Mouse (Mus musculus) c-Kit-positive CD71-negative TER-119-negative erythroid progenitor cells, embryonic 14.5 days (primary cell): Measurements from ENCODE around the gene Cpne1.

Experiments
- DNase-seq: peaks from one replicate; pipeline ENCODE4 v3.0.0-alpha.2; 2013; ENCODE audit warnings: low read depth

Cpne1 gene

DNA sequence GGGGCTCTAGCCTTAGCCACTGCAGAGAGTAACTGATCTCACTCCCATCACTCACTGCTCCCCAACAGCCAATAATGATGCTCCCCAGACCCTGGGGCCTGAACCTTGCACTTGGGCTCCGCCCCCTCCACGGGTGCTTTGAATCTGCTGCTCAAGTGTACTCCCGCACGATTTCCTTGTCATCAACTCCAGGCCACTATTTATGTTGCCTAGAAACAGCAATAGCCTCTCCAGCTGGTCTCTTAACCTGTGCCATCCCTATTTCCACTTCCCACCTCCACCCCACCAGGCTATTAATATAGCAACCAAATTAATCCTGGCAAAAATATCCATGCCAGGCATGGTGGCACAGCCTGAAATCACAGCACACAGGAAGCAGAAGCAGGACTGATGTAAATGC is 32.1 kb downstream of the Cpne1 start:
- no peak for DNase-seq

DNA sequence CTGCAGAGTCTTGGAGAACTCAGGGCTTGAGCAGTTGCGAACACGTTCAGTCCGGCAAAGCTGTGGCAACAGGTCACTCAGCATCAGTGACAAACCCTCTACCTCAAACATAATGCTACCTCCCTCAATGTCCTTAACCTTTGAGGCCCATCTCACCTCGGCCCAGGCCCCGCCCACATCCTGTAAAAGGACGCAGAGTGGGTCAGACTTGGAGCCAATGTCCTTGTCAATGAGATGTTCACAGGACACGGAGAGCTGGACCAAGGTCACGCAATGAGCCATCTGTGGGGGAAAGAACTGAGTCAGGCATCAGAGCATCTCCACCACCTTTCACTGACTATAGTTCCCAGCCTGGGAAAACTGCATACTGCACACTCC is 32.6 kb downstream of the Cpne1 start:
- DNase-seq = no peak

DNA sequence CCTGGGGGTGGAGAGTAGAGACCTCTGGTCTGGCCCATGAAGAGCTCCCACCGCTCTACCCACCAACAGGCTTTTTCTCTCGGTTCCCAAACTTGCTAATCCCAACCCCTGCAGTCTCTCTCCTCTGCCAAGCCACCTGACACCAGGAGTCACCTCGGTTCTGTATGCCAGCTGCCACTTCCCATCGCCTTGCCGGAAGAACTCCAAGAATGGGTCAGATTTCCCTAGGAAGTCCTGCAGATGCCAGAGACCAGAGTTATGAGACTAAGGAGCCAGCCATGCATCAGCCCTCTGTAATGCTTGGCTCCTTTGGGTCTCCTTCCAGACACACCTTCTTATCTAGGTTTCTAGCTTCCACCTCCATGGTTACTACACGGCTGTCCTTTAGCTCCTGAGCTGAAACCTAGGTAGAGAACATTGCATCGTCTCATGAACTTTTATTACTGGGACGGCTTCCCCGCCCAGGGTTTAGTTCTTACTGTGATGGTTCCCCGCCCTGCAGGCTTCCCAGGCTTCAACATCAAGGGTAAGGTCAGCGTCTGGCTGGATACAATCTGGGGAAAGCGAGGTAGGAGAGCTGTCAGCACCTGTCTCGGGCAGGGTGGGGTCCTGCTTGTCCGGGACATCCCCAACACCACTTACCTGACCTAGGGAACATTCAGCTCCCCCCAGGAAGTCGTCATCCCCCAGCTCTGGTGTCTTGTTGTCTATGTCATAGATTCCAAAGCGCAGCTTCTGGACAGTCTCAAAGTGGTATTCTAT is 33.2 kb downstream of the Cpne1 start:
- no peak for DNase-seq

DNA sequence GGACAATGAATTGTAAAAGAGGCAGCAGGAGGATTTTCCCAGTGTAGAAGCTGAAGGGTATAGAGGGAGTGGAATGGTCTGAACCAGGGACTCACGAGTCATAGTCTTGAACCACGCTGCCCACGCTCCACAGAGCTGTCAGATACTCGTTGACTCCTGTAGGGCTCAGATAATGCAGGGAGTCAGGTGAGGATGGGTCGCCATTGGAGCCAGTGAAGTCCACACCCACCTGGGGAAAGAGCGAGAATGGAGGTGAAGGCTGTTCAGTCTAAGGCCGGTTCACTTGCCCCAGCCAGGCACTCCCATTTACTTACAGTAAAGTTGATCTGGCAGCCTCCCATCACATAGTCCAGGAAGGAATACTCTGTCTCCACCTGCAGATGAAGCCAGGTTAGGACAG is 34.3 kb downstream of the Cpne1 start:
- no peak for DNase-seq

DNA sequence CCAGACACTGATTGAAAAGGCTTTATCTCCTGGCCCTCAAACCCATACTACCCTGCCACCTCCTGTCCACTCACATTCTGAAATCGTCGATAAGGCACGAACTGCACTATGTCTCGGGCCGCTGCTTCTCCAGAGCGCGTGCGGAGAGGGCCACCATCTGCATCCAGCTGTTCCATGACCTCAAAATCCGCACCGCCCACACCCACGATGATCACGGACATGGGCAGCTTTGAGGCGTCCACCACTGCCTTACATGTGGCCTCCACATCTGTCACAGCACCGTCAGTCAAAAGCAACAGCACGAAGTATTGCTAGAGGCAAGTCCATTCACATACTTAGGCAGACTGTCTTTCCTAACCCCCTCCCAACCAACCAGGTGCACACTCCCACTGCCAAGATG is 38.0 kb downstream of the Cpne1 start:
- no peak for DNase-seq

DNA sequence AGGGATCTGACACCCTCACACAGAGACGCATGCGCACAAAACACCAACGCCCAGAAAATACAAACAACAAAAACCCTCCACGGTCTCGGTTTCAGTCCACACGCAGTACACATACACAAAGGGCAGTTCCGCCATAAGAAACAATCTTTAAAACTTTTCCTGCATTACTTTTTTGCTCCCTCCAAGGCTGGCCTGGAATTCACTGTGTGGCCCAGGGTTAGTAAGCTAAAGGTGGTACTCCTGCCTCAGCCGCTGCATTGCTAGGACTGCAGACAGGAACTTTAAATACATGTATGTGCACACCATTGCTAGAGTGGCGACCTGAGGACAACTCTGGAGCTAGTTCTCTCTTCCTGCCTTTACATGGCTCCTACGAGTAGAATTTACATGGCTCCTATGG is 40.5 kb downstream of the Cpne1 start:
- DNase-seq = no peak

DNA sequence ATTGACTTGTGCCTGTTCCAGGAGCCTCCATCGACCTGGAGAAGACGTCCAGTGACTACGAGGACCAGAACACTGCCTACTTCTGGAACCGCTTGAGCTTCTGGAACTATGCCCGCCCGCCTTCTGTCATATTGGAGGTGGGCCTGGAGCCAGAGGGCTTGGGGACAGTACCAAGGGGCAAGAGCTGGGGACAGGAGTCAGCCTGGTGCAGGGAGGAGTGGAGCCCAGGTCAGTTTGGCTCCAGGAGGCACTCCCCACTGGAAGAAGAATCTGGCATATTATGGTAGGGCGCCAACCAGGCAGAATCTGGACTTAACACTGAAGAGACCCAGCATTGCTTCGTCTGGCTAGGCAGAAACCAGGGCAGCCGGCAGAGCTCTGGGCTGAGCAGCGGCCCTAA is 43.8 kb downstream of the Cpne1 start:
- no peak for DNase-seq

DNA sequence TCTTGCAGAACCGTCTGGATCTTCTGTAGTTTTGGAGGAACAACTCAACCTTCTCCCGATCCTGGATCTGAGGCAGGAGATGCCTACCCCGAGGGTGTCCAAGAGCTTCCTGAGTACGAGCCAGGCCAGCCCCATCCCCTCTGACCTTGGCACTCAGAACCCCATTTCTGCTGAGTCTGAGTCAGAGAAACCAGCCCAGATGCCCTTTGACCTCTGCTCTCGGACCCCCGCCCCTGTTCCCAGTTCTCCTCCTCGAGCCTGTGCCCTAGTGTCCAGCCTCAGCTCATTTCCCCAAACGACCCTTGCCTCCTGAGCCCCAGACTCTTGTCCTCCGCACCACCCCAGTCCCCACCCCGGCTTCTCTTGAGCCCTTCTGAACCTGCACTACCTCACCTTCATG is 45.6 kb downstream of the Cpne1 start:
- no peak for DNase-seq

DNA sequence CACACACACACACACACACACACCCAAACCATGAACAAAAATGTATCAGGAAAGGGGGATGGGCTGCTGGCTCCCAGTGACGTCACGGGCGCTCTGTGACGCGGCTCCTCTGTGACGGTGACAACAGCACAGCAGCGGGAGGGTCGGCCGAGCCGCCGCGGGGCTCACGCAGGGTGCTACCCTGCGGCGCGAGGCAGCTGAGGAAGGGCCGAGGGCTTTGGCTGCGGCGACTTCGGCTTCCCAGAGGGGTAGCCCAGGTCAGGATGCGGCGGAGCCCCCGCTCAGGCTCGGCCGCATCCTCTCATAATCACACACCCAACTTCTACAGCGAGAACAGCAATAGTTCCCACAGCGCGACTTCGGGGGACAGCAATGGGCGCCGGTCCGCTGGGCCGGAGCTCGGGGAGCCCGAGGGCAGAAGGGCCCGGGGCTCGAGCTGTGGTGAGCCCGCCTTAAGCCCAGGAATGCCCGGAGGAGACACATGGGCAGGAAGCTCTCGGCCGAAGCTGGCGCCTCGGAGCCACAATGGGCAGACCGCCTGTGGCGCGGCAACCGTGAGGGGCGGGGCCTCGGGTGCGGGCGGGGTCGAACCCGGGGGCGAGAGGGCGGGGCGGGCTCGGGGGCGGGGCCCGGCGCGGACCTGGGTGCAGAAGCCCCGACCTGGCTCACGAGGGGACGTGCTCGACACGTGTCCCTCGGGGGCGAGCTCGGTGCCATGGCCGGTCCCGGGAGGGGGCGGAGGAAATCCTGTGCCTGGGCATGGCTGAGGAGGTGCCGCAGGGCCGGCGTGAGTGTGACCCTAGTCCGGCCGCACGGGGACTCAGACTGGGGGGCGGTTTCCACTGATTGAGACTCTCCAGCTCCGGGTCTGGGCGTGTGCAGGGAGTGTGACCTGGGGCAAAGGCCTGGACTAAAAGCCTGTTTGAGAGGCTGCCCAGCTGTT is 46.4 kb downstream of the Cpne1 start, which contains the start of gene Spag4:
Gene Spag4, plus strand, starts transcription at position 77 of the 943 bp plus-strand sequence.
- DNase-seq = peak; percentile 62

DNA sequence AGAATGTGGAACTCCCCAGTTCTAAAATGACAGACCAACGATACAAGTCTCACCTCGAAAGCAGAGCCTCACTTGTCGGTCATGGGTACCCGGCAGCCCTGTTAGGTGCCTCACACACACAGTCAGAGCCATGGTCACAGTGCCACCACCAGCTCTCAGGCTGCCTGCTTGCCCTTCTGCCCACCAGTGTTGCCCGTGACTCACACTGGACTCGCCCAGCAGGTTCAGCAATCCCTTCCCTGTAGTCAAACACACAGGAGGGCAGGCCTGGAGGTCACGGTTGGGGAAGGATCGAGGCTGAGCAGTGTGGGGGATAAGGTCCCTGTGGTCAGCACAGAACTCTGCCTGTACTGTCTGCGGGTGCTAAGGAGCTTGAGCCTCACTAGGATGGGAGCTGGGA is 58.9 kb downstream of the Cpne1 start, which contains the start of gene Fer1l4:
Gene Fer1l4, minus strand, starts transcription at position 132 of the 400 bp plus-strand sequence.
- DNase-seq = no peak

DNA sequence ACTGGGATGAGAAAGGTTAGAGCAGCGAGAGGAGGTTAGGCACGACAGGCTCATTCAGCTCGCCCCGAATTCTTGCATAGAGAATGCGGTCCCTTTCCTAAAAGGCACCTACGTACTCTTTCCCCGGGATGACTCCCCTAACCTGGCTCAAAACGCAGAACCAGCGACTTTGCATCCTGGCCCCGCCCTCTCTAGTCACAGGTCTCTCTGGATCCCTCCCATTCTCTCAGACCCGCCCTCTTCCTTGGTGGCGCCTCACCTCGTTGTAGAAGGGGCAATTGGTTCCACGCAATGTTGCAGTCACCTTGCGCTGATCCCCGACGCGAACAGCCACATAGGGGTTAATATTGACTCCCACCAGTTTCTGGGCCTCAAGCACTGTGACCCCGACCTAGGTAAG is 63.8 kb downstream of the Cpne1 start:
- DNase-seq = peak; percentile 18

DNA sequence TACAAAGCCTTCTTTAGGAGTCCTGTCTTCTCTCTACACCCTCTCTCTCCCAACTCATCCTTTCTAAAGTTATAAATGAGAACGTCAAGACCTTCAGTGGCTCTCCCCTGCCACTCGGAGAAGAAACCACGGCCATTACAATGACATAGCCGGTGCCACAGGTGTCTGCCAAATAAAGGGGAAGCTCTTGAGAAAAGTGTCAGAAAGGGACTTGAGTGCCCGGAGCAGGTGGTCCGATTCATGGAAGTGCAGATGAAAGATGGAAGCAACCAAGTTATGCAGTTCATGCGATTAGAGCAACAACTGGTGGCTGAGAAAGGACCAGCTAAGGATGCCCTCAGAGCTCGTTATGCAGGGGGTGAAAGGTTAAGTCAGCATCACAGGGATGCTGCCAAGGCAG is 68.9 kb downstream of the Cpne1 start:
- DNase-seq = no peak

DNA sequence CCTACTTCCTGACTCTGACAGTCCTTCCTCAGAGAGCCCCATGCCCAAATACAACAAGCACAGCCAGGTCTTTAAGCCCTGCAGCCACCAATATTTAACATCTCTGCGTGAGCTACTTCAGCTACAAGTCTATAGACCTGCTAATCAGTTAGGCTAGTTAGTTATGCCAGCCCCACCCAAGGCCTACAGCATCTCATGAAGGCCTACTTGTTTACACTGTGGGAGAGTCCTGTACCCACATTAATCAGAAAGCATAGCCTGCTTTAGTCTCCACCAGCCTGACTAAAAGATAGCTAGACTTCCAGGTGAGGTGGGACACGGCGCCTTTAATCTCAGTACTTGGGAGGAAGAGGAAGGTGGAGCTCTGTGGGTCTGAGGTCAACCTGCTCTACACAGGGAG is 72.4 kb downstream of the Cpne1 start:
- DNase-seq = no peak

DNA sequence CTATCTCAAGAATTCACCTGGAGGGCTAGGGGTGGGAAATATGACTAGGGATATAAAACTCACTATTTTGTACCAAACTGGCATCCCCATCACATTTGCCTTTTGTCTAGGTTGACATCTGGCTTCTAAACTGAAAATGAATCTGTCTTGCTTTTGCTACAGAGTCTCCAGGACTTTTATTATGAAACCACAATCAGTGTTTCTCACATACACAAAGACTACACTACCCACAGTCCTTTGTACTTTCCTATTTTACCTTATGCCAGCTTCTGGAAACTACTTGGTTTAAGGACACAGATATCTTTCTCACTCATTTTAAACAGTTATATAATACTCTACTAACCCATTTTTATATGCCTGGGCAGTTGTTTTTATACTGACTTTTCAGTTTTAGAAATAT is 86.3 kb downstream of the Cpne1 start:
- no peak for DNase-seq
